Mouse (Mus musculus) urinary bladder, postnatal 4 days (tissue): ENCODE data around the gene Sp9.

Experiments used
- DNase-seq, 2 experiments: peaks; one replicate each; pipeline ENCODE4 v3.0.0; 2021 to 2022; ENCODE audit warnings: low spot score in 2 of 2

Gene Sp9

GRCm38 (mm10) chr2:73274119-73274920 is 2.6 kb downstream of the Sp9 start:
- no peak for DNase-seq

DNA sequence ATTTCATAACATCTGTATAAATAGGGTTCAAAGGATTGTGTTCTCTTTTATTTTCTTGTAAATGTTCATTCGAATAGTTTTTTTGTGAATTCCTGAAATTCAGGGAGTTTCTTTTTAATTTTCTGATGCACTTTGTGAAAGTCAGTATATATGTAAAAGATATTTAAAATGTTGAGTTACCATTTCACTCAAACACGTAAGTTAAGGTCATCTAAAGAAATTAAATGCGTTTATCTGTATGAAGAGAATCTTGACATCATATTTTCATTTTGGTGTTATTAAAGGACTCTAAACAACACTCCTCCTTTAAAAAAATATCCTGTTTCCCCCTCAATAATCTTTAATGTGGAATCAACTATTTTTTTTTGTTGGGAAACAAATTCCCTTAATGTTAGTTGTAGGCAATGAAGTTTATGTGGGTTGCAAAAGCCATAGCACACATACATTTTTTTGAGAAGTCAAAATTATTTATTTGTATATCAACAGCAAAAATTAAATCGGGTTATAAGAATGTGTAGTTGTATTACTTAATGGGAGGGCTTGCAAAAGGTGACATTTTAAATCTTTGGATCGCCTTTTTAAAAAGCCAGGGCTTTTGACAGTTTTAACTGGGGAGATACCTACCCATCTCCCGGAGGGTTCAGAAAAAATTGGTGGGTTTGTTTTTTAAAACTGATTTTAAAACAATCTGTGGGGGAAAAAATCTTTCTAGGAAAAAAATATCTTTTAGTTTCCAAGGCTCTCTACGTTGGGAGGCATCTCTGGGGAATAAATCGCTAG is 3.7 kb downstream of the Sp9 start:
- no peak for DNase-seq

DNA sequence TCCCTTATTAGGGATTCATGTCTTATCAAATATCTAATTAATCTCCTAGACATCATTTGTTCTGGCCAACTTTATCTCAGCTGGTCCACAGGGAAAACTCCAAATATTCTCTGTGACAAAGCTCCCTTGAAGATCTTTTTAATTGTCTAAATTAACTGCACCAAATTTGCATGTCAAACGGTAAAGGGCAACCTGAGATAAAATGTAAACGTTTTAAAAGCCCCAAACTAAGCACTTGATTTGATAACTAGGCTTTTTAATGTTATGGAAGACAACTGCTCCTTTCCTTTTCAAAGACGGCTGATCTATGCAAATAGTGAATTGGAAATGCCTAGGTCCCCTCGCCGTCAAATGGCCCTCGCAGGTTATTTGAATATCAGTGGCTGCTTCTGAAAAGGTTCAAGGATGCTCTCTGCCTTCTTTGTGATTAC is 4.4 kb downstream of the Sp9 start:
- no peak for DNase-seq

DNA sequence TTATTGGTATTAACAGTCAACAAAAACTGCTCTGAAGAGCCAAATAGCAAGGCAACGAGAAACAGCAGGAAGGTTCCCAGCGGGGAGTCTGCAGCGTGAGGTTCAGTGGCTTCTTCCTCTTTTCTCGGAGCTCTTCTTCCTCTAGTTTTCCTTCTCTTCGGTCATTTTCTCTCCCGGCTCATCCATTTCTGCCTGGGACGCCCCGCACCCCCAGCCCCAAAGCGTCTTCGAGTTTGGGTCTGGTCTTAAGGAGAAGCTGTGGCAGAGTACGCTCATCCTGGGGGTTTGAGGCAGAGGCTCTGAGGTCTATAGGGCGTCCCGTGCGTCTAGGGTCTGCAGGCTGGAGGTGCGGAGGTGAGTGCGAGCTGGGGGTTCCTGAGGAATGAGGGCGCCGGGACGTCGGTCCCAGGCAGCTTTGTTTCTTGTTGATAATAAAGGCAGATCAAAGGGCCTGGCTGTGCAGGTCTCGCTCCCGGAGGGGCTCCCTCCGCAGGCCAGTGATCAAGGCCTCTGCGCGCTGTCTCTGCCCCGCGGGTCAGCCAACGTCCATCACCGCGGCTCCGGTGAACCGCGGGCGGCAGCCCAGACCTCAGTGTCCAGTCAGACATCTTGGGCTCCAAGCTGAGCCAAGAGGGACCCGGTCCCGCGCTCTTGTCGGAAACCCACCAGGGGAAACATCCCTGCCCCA is 5.4 kb downstream of the Sp9 start:
- DNase-seq: no peak

- DNase-seq: no peak
Measured at GRCm38 (mm10) chr2:73277709-73278075, 6.0 kb downstream of the Sp9 start.

GRCm38 (mm10) chr2:73278131-73278854 is 6.6 kb downstream of the Sp9 start:
- peak; percentile 76 to 90 for DNase-seq

DNA sequence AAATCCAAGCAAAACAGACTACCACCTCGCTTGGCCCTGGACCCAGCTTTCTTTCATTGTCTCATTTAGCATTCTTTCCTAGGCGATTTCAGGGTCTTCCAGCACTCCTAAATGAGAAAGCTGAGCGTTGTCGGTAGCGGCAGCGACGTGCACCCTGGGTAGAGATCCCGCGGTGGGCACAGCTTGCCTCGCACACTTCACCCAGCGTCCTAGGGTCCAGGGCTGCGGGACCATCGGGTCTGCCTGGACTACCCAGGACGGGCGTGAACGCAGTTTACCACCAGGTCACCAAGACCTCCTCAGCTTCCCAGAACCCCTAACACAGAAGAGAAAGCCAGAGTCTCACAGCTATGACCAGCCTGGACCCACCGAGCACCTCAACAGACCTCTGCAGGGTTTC is 7.1 kb downstream of the Sp9 start:
- DNase-seq: no peak

GRCm38 (mm10) chr2:73279271-73280038 is 7.7 kb downstream of the Sp9 start:
- no peak for DNase-seq

DNA sequence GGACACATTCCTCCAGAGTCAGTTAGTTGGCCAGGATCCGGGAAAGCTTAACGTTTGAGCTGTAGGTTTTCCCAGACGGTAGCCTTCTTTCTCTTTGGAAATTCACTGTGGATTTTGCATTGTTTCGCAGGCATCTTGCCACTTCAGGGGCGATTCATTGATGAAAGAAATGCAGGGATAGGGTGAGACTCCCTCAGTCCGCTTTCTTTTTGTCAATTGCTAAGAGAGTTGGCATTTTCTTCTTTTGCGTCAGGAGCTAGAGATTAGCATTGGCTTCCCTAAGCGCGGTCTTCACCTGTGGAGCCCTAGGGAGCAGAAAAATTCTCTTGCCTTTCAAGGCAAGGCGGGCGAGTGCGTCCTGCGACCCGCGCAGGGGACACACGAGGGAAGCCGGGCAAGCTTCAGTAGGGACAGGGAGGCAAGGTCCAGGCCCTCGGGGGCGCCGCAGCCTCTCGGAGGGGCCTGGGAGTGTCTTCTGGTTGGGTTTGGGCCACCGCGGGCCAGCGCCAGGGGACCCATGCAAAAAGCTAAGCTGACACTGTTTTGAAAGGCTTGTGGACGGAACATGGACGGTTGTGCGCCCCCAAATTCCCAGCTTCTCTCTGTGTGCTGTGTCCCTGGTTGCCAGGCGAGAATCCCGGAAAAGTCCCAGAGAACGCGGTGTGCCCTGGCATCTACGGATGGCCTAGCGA is 8.8 kb downstream of the Sp9 start:
- DNase-seq: no peak

GRCm38 (mm10) chr2:73281048-73281661 is 9.4 kb downstream of the Sp9 start:
- DNase-seq: no peak

- DNase-seq: no peak
Measured at GRCm38 (mm10) chr2:73281707-73282106, 10.0 kb downstream of the Sp9 start.

- no peak for DNase-seq
Measured at GRCm38 (mm10) chr2:73285630-73286029, 13.9 kb downstream of the Sp9 start.

GRCm38 (mm10) chr2:73291130-73291529 is 19.4 kb downstream of the Sp9 start:
- DNase-seq: no peak

DNA sequence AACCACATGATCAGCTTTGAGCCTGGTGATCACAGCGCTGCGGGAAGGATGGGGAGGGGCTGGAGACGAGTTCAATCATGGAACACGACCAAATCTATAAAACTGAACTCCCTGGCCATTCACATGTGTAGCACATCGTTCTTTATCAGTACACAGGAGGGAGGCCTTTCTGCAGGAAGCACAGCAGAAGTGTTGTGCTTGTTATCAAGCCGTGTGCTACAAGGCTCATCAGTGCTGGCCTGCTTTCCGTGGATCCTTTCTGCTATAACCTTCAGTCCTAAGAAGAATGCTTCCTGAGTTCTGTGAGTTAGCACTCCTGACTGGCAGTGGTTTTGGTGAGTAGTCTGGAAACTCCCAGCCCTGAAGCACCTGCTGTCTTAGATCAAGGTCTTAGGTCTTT is 23.3 kb downstream of the Sp9 start:
- DNase-seq: no peak

DNA sequence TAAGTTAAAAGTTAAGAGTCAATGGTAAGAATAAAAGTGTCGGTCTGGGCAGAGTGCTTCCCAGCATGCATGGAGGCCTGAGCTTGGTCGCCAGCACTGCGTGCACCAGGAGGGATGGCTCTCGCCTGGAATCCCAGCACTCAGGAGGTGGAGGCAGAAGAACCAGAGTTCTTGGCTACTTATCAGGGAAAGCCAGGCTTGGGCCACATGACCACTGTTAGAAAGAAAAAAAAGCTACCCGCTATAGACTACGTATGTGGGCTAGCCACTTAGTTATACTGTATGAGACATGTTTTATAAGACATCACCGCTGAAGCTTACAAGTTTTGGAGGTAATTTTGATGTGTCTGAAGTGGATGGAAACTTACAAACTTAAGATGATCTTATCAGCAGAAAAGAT is 26.4 kb downstream of the Sp9 start:
- DNase-seq: no peak

DNA sequence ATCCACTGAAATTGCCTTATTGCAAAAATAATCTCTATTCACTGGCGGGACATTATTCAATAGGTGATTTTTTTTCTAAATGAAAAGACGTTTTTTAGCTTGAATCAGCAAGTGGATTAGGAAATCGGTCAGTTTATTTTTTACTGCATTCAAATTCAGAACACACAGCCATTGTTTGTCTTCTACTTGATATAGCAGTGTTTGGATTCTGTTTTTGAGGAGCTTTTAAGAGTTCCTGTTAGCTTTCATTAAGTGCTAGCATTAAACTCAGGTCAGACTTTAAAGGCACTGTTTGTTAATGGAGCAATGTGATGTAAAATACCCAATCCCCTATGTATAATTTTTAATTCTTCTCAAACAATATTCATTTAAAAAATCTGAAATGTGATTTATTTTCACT is 27.1 kb downstream of the Sp9 start:
- DNase-seq: no peak

DNA sequence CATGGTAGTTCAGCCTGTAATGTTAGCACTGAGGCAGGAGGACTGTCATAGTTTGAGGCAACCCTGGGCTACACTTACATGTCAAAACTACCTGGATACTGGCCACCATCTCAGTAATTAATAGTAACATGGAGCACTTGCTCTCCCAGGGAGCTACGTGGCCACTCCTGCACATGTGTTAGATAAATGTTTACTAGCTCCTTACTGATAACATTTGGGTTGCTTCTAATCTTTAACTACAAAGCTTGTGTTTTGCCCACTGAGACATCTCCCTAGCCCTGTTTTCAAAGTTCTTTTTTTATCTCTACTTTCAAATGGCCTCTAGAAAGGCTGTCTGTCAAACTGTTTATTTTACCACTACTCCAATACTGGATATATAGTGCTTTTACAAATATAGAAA is 30.3 kb downstream of the Sp9 start:
- no peak for DNase-seq

- no peak for DNase-seq
Measured at GRCm38 (mm10) chr2:73302722-73303121, 31.0 kb downstream of the Sp9 start.

- no peak for DNase-seq
Measured at GRCm38 (mm10) chr2:73304506-73304905, 32.8 kb downstream of the Sp9 start.

DNA sequence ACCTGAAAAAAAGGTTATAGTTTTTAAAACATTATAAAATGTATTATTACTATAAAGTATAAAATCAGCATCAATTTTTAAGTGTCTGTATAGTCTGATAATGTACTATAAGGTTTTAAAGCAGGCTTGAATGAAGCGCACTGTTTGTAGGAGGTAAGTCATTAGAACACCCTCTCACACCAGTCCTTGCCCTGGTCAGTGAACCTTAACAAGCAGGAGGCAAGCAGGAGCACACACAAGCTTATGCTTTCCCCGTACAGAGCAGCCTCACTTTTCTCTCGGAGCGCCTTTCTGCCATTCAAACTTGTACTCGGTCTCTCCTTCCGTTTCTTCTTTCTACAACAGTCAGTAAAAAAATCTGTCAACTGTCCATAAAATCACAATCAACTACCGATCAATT is 34.3 kb downstream of the Sp9 start:
- no peak for DNase-seq
